Mouse (Mus musculus) olfactory bulb, adult 2 months (tissue): ENCODE results near the gene Olfr764-ps1.
"Not testable (repeated sequence)": the region's sequence is repeated elsewhere in the genome, so short reads cannot be mapped to it uniquely, and the experiment has no call there.

Source experiments
- CTCF ChIP-seq: fragments of 200-500 bp; IDR thresholded peaks from 2 replicates; pipeline ENCODE4 v1.5.1; 2012; ENCODE audit warnings: low read depth, mild to moderate bottlenecking, low read length, moderate library complexity; ENCODE audit not compliant: insufficient read depth
- POLR2A ChIP-seq: fragments of 200-500 bp; IDR thresholded peaks from 2 replicates; pipeline ENCODE4 v1.6.1; 2012; ENCODE audit warnings: mild to moderate bottlenecking, low read depth, low read length, moderate library complexity; ENCODE audit not compliant: insufficient read depth

GRCm38 (mm10) chr10:129082810-129083209 lies 43.1 kb upstream of the Olfr764-ps1 start, which contains the start of gene Olfr767:
- TF ChIP-seq POLR2A, CTCF: not testable (repeated sequence)
